Mouse (Mus musculus): ENCODE data around the gene Ms4a3.

DNA sequence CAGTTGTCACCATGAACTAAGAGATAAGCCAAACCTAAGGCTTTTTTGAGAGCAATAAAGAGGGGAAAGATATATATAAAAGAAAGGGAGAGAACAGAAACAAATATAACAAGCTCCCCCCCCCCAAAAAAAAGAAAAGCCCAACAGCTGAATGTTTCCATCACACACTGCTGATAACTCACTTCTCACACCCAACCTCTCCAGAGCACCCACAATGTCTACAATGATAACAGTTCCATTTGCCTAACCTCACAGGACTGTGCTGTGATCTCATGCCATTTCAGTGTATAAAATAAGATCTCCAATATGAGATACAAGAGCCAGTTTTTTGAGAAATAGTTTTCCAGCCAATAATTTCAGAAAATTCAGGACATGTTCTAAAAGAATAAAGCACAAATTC lies 22.7 kb downstream of the Ms4a3 start:
- TF ChIP-seq CTCF (IDR thresholded peaks at IDR 0.05; ENCODE audit: borderline replicate concordance, extremely low read depth, insufficient read depth, insufficient read length), result no peak
- TF ChIP-seq POLR2A (IDR thresholded peaks at IDR 0.05; ENCODE audit: borderline replicate concordance, extremely low read depth, insufficient read depth, insufficient read length, poor library complexity, severe bottlenecking), result no peak

All from brain, embryonic 14.5 days (tissue).